8 mouse cellular contexts compared by ENCODE assay signal in genomic region chr13:37760957-37761941, GRCm38 (mm10). TPM values are rescaled to one million over a fixed set of nuclear protein-coding genes. Genes with fewer than 3 reads are reported as not detected.
DNase-seq lines count a peak whose midpoint lies in the region; ATAC-seq and TF ChIP-seq lines count a peak whose summit lies in the region.

No protein-coding gene starts in this region.

- H3K4me1 ChIP-seq in lung, embryonic 16.5 days (replicated peaks; ENCODE audit: control insufficient read depth, insufficient read depth, low read length), result peaks cover 6% of the 10 kb centered on the region
- H3K4me1 ChIP-seq in hindbrain, postnatal 0 days (ENCODE audit: insufficient read depth, low read length), result peaks cover 9% of the 10 kb centered on the region; the same call in 1 of the 2 replicates
- H3K4me1 ChIP-seq in liver, embryonic 13.5 days (replicated peaks), result peaks cover 47% of the 10 kb centered on the region
- peaks cover 7% of the 10 kb centered on the region for H3K4me1 ChIP-seq in neural tube, embryonic 15.5 days

- no peak for DNase-seq in lung, postnatal 25 days (ENCODE audit: low spot score)
- DNase-seq in hindbrain, postnatal 0 days (ENCODE audit: low spot score), result peak; percentile 78
- DNase-seq in liver, embryonic 13.5 days, result no peak
- no peak for DNase-seq in cerebellum, adult 11-12 months
- DNase-seq in layer of hippocampus, adult 9-11 months, result no peak

- WGBS in lung, embryonic 16.5 days, result 33% methylated on average over 23 of the region's 23 CpGs
- WGBS in hindbrain, postnatal 0 days, result 15% methylated on average over 23 of the region's 23 CpGs
- WGBS in liver, embryonic 13.5 days (ENCODE audit: insufficient replicate concordance), result 34% methylated on average over 23 of the region's 23 CpGs
- 16% methylated on average over 23 of the region's 23 CpGs for WGBS in neural tube, embryonic 15.5 days

- no peaks in the 10 kb centered on the region for H3K27me3 ChIP-seq in lung, embryonic 16.5 days (ENCODE audit: control insufficient read depth, insufficient read depth, low read depth, low read length)
- H3K27me3 ChIP-seq in hindbrain, postnatal 0 days (ENCODE audit: insufficient read depth, low read length), result no peaks in the 10 kb centered on the region
- H3K27me3 ChIP-seq in liver, embryonic 13.5 days, result no peaks in the 10 kb centered on the region
- H3K27me3 ChIP-seq in neural tube, embryonic 15.5 days (replicated peaks), result no peaks in the 10 kb centered on the region; the same call in 1 of the 2 replicates

- H3K9me3 ChIP-seq in lung, embryonic 16.5 days (ENCODE audit: control insufficient read depth, low read length), result no peaks in the 10 kb centered on the region
- H3K9me3 ChIP-seq in hindbrain, postnatal 0 days (ENCODE audit: low read length), result no peaks in the 10 kb centered on the region
- H3K9me3 ChIP-seq in liver, embryonic 13.5 days (replicated peaks), result no peaks in the 10 kb centered on the region
- no peaks in the 10 kb centered on the region for H3K9me3 ChIP-seq in neural tube, embryonic 15.5 days (replicated peaks)

- H3K4me2 ChIP-seq in lung, embryonic 16.5 days (ENCODE audit: low read depth, low read length), result peak overlapping the region; percentile 23; the same call in 1 of the 2 replicates
- peak overlapping the region; percentile 44 for H3K4me2 ChIP-seq in hindbrain, postnatal 0 days (ENCODE audit: low read depth, low read length)
- H3K4me2 ChIP-seq in liver, embryonic 13.5 days, result peak overlapping the region; percentile 29
- H3K4me2 ChIP-seq in neural tube, embryonic 15.5 days, result peak overlapping the region; percentile 46

- no peak for TF ChIP-seq CTCF in hindbrain, postnatal 0 days (IDR thresholded peaks at IDR 0.05; ENCODE audit: low read depth)

- H3K36me3 ChIP-seq in lung, embryonic 16.5 days (ENCODE audit: control insufficient read depth, insufficient read depth, low read length), result no peaks in the 10 kb centered on the region
- H3K36me3 ChIP-seq in hindbrain, postnatal 0 days (ENCODE audit: insufficient read depth, low read length), result no peaks in the 10 kb centered on the region
- H3K36me3 ChIP-seq in liver, embryonic 13.5 days, result no peaks in the 10 kb centered on the region
- no peaks in the 10 kb centered on the region for H3K36me3 ChIP-seq in neural tube, embryonic 15.5 days

- ATAC-seq in lung, embryonic 16.5 days (ENCODE audit: low read depth), result peak; percentile 70; the same call in 1 of the 2 replicates
- peak; percentile 76 for ATAC-seq in granulocyte monocyte progenitor cell, adult 5-6 weeks (replicated peaks; ENCODE audit: poor library complexity, severe bottlenecking)
- peak; percentile 84 for ATAC-seq in hindbrain, postnatal 0 days
- no peak for ATAC-seq in liver, embryonic 13.5 days (ENCODE audit: low read depth)
- no peak for ATAC-seq in neural tube, embryonic 15.5 days (ENCODE audit: low FRiP score)

- H3K27ac ChIP-seq in lung, embryonic 16.5 days (ENCODE audit: low read length), result peak overlapping the region; percentile 60
- no peak overlapping the region for H3K27ac ChIP-seq in hindbrain, postnatal 0 days
- H3K27ac ChIP-seq in liver, embryonic 13.5 days, result peak overlapping the region; percentile 47
- no peak overlapping the region for H3K27ac ChIP-seq in neural tube, embryonic 15.5 days (replicated peaks)

- H3K4me3 ChIP-seq in lung, embryonic 16.5 days (ENCODE audit: low read length), result no peak overlapping the region
- no peak overlapping the region for H3K4me3 ChIP-seq in hindbrain, postnatal 0 days (ENCODE audit: low read length)
- H3K4me3 ChIP-seq in liver, embryonic 13.5 days (replicated peaks), result no peak overlapping the region
- no peak overlapping the region for H3K4me3 ChIP-seq in neural tube, embryonic 15.5 days (replicated peaks)

- H3K9ac ChIP-seq in lung, embryonic 16.5 days (ENCODE audit: low read length), result peak overlapping the region; percentile 8; the same call in 1 of the 2 replicates
- H3K9ac ChIP-seq in hindbrain, postnatal 0 days (replicated peaks; ENCODE audit: low read length), result no peak overlapping the region; the same call in 1 of the 2 replicates
- H3K9ac ChIP-seq in liver, embryonic 13.5 days, result no peak overlapping the region; the same call in 1 of the 2 replicates
- no peak overlapping the region for H3K9ac ChIP-seq in neural tube, embryonic 15.5 days (replicated peaks)

RNA-seq across cellular contexts. Expression of gene Rreb1, which starts 17.0 kb away (rescaled TPM):
- polyA plus RNA-seq in lung, embryonic 16.5 days (2015; fragmentation: Nextera tagmentation; extraction: Ambion mirVana), result 17.3 and 20.6 TPM in 2 replicates
- 70.6 and 91.9 TPM in 2 replicates for total RNA-seq in granulocyte monocyte progenitor cell, adult 5-6 weeks (2014; fragmentation: Nextera tagmentation)
- 25.2 and 30.9 TPM in 2 replicates for total RNA-seq in granulocyte monocyte progenitor cell, adult 5-6 weeks (2017)
- total RNA-seq in hindbrain, postnatal 0 days (2014; rRNA removed), result 6.0 and 9.3 TPM in 2 replicates
- 2.3 and 3.2 TPM in 2 replicates for polyA plus RNA-seq in hindbrain, postnatal 0 days (2015; fragmentation: Nextera tagmentation; extraction: Ambion mirVana)
- polyA plus RNA-seq in liver, embryonic 13.5 days (2015; fragmentation: Nextera tagmentation; extraction: Ambion mirVana), result 4.8 and 5.1 TPM in 2 replicates
- 3.0 and 3.8 TPM in 2 replicates for polyA plus RNA-seq in neural tube, embryonic 15.5 days (2015; fragmentation: Nextera tagmentation; extraction: Ambion mirVana)

Comparison
In these comparisons a context has a peak if more than half of its experiments do, and no peak if none do; other contexts are left out.
1. ATAC-seq: peak in lung, embryonic 16.5 days (single experiment), granulocyte monocyte progenitor cell, adult 5-6 weeks (single experiment) and hindbrain, postnatal 0 days (single experiment); none in liver, embryonic 13.5 days (single experiment) and neural tube, embryonic 15.5 days (single experiment).
2. H3K27ac ChIP-seq: peak in lung, embryonic 16.5 days (single experiment) and liver, embryonic 13.5 days (single experiment); none in hindbrain, postnatal 0 days (single experiment) and neural tube, embryonic 15.5 days (single experiment).
3. Peak in every context shown above with its lines, with median percentiles within 50 percentile points of each other: H3K4me2 ChIP-seq.